Mouse (Mus musculus) erythroblast, embryonic 14.5 days (primary cell): ENCODE data around the gene Olfr685.

Experiments used
- GATA1 ChIP-seq: IDR thresholded peaks from 2 replicates; pipeline ENCODE4 v1.6.1; 2012; ENCODE audit warnings: low read length, inconsistent platforms, mixed read lengths
- TAL1 ChIP-seq: IDR thresholded peaks from 3 replicates; pipeline ENCODE4 v1.6.1; 2012; ENCODE audit warnings: low read length, inconsistent platforms, mixed read lengths

DNA sequence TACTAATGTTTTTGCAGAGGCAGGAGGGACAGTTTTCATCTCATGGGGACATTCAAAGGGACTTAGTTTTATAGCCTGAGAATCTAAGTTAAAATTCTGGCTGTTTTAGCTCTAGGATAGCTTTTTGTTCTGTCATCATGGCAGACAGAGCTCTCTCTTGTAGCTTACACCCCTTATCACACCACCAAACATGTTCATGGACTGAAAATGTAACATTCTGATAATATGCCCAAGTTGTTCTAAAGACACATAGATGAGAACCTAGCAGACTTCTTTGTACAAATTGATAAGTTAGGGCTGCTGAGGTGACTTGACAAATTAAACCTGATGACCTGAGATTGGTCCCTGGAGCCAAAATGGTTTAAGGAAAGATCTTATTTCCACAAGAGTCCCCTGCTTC is 40.9 kb upstream of the Olfr685 start:
- TF ChIP-seq GATA1 = no peak
- TF ChIP-seq TAL1 = no peak
